Mouse (Mus musculus): ENCODE data around the gene Efcab6. TPM values are rescaled to one million over a fixed set of nuclear protein-coding genes. Genes with fewer than 3 reads are reported as not detected.

The Efcab6 gene
- polyA plus RNA-seq, 1 experiment from 2014 or later = not detected

GRCm38 (mm10) chr15:83906472-83906871 lies 158.7 kb downstream of the Efcab6 start:
- Histone ChIP-seq H3K4me3 (no peak overlapping the region), H3K4me1 (peaks cover 5% of the 10 kb centered on the region; the same call in 1 of the 2 replicates), H3K36me3 (no peaks in the 10 kb centered on the region), H3K9me3 (no peaks in the 10 kb centered on the region), H3K4me2 (replicated peaks) (no peak overlapping the region), H3K27ac (replicated peaks) (no peak overlapping the region), H3K27me3 (no peaks in the 10 kb centered on the region; the same call in 1 of the 2 replicates), H3K9ac (replicated peaks) (no peak overlapping the region)
- WGBS = 82% methylated on average over 13 of the region's 13 CpGs
- ATAC-seq (ENCODE audit: low FRiP score, low read depth) = no peak

DNA sequence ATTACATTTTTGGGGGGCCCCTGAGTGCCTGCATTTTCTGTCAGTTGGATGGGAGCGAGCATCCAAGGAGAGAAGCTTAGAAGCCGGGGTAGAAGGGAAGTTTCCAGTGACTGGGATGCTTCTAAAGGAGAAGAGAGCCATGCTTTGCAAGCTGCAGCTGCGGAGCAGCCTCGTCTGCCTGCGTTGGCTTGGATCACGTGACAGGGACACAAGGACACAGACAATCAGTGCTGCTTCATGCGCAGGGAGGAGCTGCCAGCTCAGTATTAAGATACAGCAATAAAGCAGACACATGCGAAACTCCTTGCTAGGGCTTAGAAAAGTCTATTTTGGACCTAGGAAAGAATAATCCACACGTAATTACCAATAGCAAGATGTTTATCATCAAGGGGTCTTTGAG lies 167.9 kb downstream of the Efcab6 start:
- Histone ChIP-seq H3K4me3 (no peak overlapping the region), H3K27ac (replicated peaks) (no peak overlapping the region), H3K4me2 (replicated peaks) (no peak overlapping the region), H3K4me1 (peaks cover 11% of the 10 kb centered on the region), H3K9me3 (no peaks in the 10 kb centered on the region), H3K36me3 (no peaks in the 10 kb centered on the region), H3K9ac (replicated peaks) (no peak overlapping the region; the same call in 1 of the 2 replicates), H3K27me3 (peaks cover 15% of the 10 kb centered on the region)
- 47% methylated on average over 9 of the region's 9 CpGs for WGBS
- peak; percentile 58; the same call in 1 of the 2 replicates for ATAC-seq (ENCODE audit: low FRiP score, low read depth)

GRCm38 (mm10) chr15:83896011-83896410 lies 169.2 kb downstream of the Efcab6 start:
- Histone ChIP-seq H3K9ac (replicated peaks) (no peak overlapping the region), H3K27me3 (peaks cover 15% of the 10 kb centered on the region), H3K9me3 (no peaks in the 10 kb centered on the region), H3K4me1 (peaks cover 11% of the 10 kb centered on the region), H3K36me3 (no peaks in the 10 kb centered on the region), H3K4me2 (replicated peaks) (no peak overlapping the region), H3K4me3 (no peak overlapping the region), H3K27ac (replicated peaks) (no peak overlapping the region)
- no peak for ATAC-seq (ENCODE audit: low FRiP score, low read depth)
- WGBS = 21% methylated on average over 9 of the region's 9 CpGs

DNA sequence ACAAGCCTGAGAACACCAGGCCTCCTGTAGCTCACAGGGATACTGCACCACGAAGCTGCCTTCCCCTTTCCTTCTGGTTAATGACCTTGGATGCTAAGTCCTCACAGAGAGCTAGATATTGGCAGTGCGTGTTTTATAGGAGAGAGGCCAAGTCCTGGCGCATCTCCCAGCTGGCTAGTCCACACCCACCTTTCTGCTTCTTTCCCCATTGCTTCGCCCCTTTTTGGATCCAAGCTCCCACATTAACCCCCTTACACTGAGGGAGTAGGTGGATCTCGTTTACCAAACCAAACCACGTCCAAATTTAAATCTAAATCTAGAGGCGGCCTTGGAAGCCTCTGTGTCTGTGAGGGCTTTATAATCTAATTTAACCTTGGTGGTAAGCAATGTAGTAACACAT lies 170.9 kb downstream of the Efcab6 start:
- H3K4me2 ChIP-seq (replicated peaks) = no peak overlapping the region
- WGBS = 86% methylated on average over 7 of the region's 7 CpGs
- peaks cover 11% of the 10 kb centered on the region for H3K4me1 ChIP-seq
- ATAC-seq (ENCODE audit: low FRiP score, low read depth) = no peak
- no peaks in the 10 kb centered on the region for H3K9me3 ChIP-seq
- H3K27ac ChIP-seq (replicated peaks) = no peak overlapping the region
- no peaks in the 10 kb centered on the region for H3K36me3 ChIP-seq
- H3K27me3 ChIP-seq = peaks cover 12% of the 10 kb centered on the region
- H3K9ac ChIP-seq (replicated peaks) = no peak overlapping the region
- H3K4me3 ChIP-seq = no peak overlapping the region

DNA sequence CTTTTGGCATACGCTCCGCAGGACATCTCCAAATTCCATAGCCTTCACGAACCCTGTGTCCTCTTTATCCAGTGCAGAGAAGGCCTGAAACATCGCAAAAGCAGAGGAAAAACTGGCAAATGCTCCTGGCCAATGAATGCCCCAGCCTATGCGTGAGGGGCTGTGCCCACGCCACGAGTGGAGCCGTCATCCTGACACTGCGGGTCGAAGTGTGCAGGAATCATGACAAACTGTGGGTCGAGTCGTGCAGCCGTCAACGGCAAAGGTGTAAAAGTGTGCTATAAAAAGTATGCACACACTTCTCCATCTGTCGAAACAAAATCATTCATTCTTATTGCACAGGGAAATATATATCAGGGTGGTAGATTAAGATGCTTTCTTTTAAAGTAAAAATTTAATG lies 172.3 kb downstream of the Efcab6 start:
- Histone ChIP-seq H3K27ac (replicated peaks) (no peak overlapping the region), H3K9me3 (no peaks in the 10 kb centered on the region), H3K4me1 (peaks cover 9% of the 10 kb centered on the region; the same call in 1 of the 2 replicates), H3K4me3 (no peak overlapping the region), H3K27me3 (peaks cover 12% of the 10 kb centered on the region), H3K36me3 (no peaks in the 10 kb centered on the region), H3K9ac (replicated peaks) (no peak overlapping the region), H3K4me2 (replicated peaks) (no peak overlapping the region)
- no peak for ATAC-seq (ENCODE audit: low FRiP score, low read depth)
- WGBS = 88% methylated on average over 15 of the region's 15 CpGs

DNA sequence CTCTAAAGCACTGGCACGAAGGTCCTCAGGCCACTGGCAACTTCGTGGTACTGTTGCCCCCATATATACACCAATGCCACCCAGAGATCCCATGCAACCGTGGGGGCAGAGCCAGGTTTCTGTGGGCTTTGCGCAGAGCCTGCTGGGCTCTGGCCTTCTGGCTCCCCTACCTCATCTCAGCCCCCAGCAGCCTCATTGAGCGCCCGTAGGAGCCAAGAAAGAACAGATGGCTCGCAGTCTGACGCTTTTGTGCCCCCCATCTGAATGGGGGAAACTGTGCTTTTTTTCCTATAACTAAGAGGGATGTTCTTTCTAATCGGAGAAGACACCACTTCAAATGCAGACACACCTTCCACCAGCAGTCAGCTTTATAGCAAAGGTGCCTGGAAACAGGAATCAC lies 180.9 kb downstream of the Efcab6 start:
- ATAC-seq (ENCODE audit: low FRiP score, low read depth) = no peak
- 93% methylated on average over 9 of the region's 9 CpGs for WGBS
- H3K4me2 ChIP-seq (replicated peaks) = no peak overlapping the region
- no peak overlapping the region for H3K9ac ChIP-seq (replicated peaks)
- no peak overlapping the region for H3K27ac ChIP-seq (replicated peaks)
- H3K27me3 ChIP-seq = 0 out of 2 replicates have a peak, but pooled peaks cover 3% of the 10 kb centered on the region
- H3K36me3 ChIP-seq = no peaks in the 10 kb centered on the region
- H3K9me3 ChIP-seq = no peaks in the 10 kb centered on the region
- H3K4me3 ChIP-seq = no peak overlapping the region
- peaks cover 4% of the 10 kb centered on the region; the same call in 1 of the 2 replicates for H3K4me1 ChIP-seq

DNA sequence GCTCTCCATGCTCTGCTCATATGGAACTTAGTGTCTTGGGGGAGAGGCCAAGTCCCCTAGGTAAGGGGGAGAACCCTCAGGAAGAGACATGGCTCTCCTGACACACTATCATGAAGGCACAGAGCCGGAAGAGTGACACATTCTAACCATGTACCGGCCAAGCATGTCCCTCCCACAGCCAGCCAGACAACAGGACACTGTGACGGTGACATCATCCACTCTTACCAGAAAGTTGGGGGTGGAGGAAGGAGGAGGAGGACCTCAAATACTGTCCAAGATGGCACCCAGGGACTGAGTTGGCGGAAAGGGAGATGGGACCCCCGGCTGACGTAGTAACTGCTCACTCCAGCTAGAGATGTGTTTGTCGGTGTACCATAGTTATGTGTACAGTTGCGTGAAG lies 181.4 kb downstream of the Efcab6 start:
- Histone ChIP-seq H3K4me2 (replicated peaks) (no peak overlapping the region), H3K27me3 (peaks cover 5% of the 10 kb centered on the region; the same call in 1 of the 2 replicates), H3K9me3 (no peaks in the 10 kb centered on the region), H3K27ac (replicated peaks) (no peak overlapping the region), H3K9ac (replicated peaks) (no peak overlapping the region), H3K4me1 (peaks cover 4% of the 10 kb centered on the region; the same call in 1 of the 2 replicates), H3K36me3 (no peaks in the 10 kb centered on the region), H3K4me3 (no peak overlapping the region)
- WGBS = 94% methylated on average over 8 of the region's 8 CpGs
- no peak for ATAC-seq (ENCODE audit: low FRiP score, low read depth)

- WGBS = 22% methylated on average over 5 of the region's 5 CpGs
- Histone ChIP-seq H3K27me3 (peaks cover 4% of the 10 kb centered on the region; the same call in 1 of the 2 replicates), H3K9me3 (no peaks in the 10 kb centered on the region), H3K4me2 (replicated peaks) (no peak overlapping the region), H3K4me1 (peaks cover 4% of the 10 kb centered on the region; the same call in 1 of the 2 replicates), H3K27ac (replicated peaks) (no peak overlapping the region), H3K36me3 (no peaks in the 10 kb centered on the region), H3K9ac (replicated peaks) (no peak overlapping the region), H3K4me3 (no peak overlapping the region)
- ATAC-seq (ENCODE audit: low FRiP score, low read depth) = no peak
Observed at GRCm38 (mm10) chr15:83879845-83880244, 185.3 kb downstream of the Efcab6 start.

DNA sequence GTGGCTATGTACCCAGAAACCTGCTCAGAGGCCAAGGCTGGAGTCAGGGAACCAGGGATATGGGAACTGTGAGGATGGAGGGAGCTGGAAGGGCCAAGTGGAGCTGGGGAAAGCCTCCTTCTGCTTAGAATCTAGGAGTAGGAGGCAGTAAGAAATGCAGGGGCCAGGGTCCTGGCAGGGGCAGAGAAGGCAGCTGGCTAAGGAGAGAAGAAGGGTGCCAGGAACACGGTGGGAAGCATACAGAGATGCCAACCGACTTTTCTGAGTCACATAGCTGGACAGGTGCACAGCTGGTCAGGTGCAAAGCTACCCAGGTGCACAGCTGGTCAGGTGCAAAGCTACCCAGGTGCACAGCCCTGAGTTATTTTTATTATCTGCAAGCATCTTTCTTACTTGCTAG lies 187.3 kb downstream of the Efcab6 start:
- Histone ChIP-seq H3K27me3 (peaks cover 4% of the 10 kb centered on the region; the same call in 1 of the 2 replicates), H3K4me2 (replicated peaks) (no peak overlapping the region), H3K4me3 (no peak overlapping the region), H3K9ac (replicated peaks) (no peak overlapping the region), H3K4me1 (peaks cover 4% of the 10 kb centered on the region; the same call in 1 of the 2 replicates), H3K9me3 (no peaks in the 10 kb centered on the region), H3K27ac (replicated peaks) (no peak overlapping the region), H3K36me3 (no peaks in the 10 kb centered on the region)
- WGBS = 88% methylated on average over 2 of the region's 2 CpGs
- ATAC-seq (ENCODE audit: low FRiP score, low read depth) = no peak

DNA sequence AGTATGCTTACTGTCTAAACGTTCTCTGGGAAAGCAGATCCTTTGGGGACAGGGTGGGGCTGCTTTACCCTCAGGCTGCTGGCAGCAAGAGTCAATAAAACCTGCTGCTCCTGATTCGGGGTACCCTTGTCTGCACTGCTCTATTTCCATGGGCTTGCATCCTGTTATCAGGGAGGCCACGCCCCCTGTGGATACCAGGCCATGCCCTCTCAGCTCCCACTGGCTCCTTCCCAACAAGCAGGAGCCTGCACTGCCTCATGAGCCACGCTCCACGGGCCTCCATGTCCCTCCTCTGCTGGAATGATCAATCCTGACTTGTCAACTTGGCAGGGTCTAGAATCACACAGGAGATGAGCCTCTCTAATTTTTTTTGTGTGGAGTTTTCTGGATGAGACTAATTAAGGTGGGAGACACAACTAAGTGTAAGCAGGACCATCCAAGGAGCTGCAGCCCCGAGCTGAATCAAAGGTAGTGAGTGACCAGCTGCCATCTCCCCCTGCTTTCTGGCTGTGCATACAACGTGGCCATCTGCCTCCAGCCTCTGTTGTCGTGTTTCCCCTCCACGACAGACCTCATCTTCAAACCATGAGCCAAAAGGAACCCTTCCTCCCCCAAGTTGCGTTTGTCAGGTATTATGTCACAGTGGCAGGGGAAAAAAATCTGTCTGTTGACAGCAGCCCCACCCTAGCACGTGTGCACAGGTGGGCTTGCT lies 187.9 kb downstream of the Efcab6 start:
- 60% methylated on average over 11 of the region's 11 CpGs for WGBS
- H3K9me3 ChIP-seq = no peaks in the 10 kb centered on the region

GRCm38 (mm10) chr15:83870936-83871335 lies 194.2 kb downstream of the Efcab6 start:
- H3K9ac ChIP-seq (replicated peaks) = no peak overlapping the region
- peak overlapping the region; percentile 24; the same call in 1 of the 2 replicates for H3K4me2 ChIP-seq (replicated peaks)
- H3K9me3 ChIP-seq = no peaks in the 10 kb centered on the region
- H3K36me3 ChIP-seq = no peaks in the 10 kb centered on the region
- H3K27ac ChIP-seq (replicated peaks) = no peak overlapping the region
- peaks cover 20% of the 10 kb centered on the region for H3K27me3 ChIP-seq
- peaks cover 6% of the 10 kb centered on the region for H3K4me1 ChIP-seq
- H3K4me3 ChIP-seq = no peak overlapping the region
- 5% methylated on average over 17 of the region's 17 CpGs for WGBS
- no peak for ATAC-seq (ENCODE audit: low FRiP score, low read depth)

More for the DNA sequence above, 187.9 kb downstream of the Efcab6 start:
- peaks cover 4% of the 10 kb centered on the region; the same call in 1 of the 2 replicates for H3K27me3 ChIP-seq
- H3K4me2 ChIP-seq (replicated peaks) = no peak overlapping the region
- no peaks in the 10 kb centered on the region for H3K36me3 ChIP-seq
- no peak overlapping the region for H3K9ac ChIP-seq (replicated peaks)
- H3K27ac ChIP-seq (replicated peaks) = no peak overlapping the region
- H3K4me1 ChIP-seq = peaks cover 4% of the 10 kb centered on the region; the same call in 1 of the 2 replicates
- no peak for ATAC-seq (ENCODE audit: low FRiP score, low read depth)
- no peak overlapping the region for H3K4me3 ChIP-seq

DNA sequence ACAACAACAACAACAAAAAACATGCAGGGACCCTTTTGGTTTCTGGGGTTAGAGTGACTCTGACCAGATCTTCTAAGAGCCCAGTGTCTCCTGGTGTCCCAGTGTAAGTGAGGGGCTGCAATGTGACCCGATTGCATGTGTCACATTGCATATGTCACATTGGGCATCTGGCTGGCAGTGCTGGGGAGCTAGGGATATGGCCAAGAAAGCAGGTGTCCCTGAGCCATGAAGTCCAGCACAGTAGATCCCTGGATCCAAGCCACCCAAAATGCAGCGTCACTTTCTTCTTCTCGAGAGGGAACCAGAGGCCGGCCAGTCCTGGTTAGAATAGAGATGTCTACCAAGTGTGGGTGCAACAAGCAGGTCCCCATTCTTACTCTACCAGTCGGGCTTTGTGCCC lies 199.6 kb downstream of the Efcab6 start:
- WGBS = 89% methylated on average over 5 of the region's 5 CpGs
- Histone ChIP-seq H3K4me3 (no peak overlapping the region), H3K9me3 (no peaks in the 10 kb centered on the region), H3K36me3 (no peaks in the 10 kb centered on the region), H3K27me3 (peaks cover 14% of the 10 kb centered on the region), H3K4me1 (peaks cover under 1% of the 10 kb centered on the region; the same call in 1 of the 2 replicates), H3K27ac (replicated peaks) (no peak overlapping the region), H3K4me2 (replicated peaks) (no peak overlapping the region), H3K9ac (replicated peaks) (no peak overlapping the region)
- no peak for ATAC-seq (ENCODE audit: low FRiP score, low read depth)

All from midbrain, embryonic 12.5 days (tissue).